Mouse (Mus musculus) neural tube, embryonic 10.5 days (tissue): ENCODE data around the gene Glis3.

Experiments used
- DNase-seq: peaks from one replicate; pipeline ENCODE4 v3.0.0-alpha.2; 2017; ENCODE audit warnings: low spot score; ENCODE audit errors: extremely low spot score

The Glis3 gene

GRCm38 (mm10) chr19:28679776-28680391 is at the start of gene Glis3:
TSS of gene Glis3 (minus strand) at chr19:28680077.
- DNase-seq, result peak; percentile 79

GRCm38 (mm10) chr19:28726161-28726880 is 46.4 kb upstream of the Glis3 start:
- peak; percentile 42 for DNase-seq

- no peak for DNase-seq
Measured at GRCm38 (mm10) chr19:28724641-28725040, 44.8 kb upstream of the Glis3 start.

- no peak for DNase-seq
Measured at GRCm38 (mm10) chr19:28722626-28723025, 42.7 kb upstream of the Glis3 start.

GRCm38 (mm10) chr19:28721834-28722233 is 42.0 kb upstream of the Glis3 start:
- no peak for DNase-seq

GRCm38 (mm10) chr19:28720016-28720415 is 40.1 kb upstream of the Glis3 start:
- no peak for DNase-seq

- DNase-seq, result no peak
Measured at GRCm38 (mm10) chr19:28714674-28715073, 34.8 kb upstream of the Glis3 start.

GRCm38 (mm10) chr19:28697718-28698117 is 17.8 kb upstream of the Glis3 start:
- no peak for DNase-seq

GRCm38 (mm10) chr19:28686398-28686797 is 6.5 kb upstream of the Glis3 start:
- no peak for DNase-seq

GRCm38 (mm10) chr19:28685484-28685883 is 5.6 kb upstream of the Glis3 start:
- no peak for DNase-seq

- no peak for DNase-seq
Measured at GRCm38 (mm10) chr19:28684347-28684746, 4.5 kb upstream of the Glis3 start.

GRCm38 (mm10) chr19:28683346-28683745 is 3.5 kb upstream of the Glis3 start:
- DNase-seq, result no peak

GRCm38 (mm10) chr19:28679291-28679775 is 544 bp downstream of the Glis3 start:
- DNase-seq, result peak; percentile 65

- DNase-seq, result peak; percentile 40
Measured at GRCm38 (mm10) chr19:28678646-28679270, 1.1 kb downstream of the Glis3 start.

GRCm38 (mm10) chr19:28677728-28678438 is 2.0 kb downstream of the Glis3 start:
- DNase-seq, result peak; percentile 29

GRCm38 (mm10) chr19:28677045-28677727 is 2.7 kb downstream of the Glis3 start:
- DNase-seq, result no peak

- DNase-seq, result no peak
Measured at GRCm38 (mm10) chr19:28663781-28664180, 16.1 kb downstream of the Glis3 start.

- DNase-seq, result no peak
Measured at GRCm38 (mm10) chr19:28663148-28663547, 16.7 kb downstream of the Glis3 start.

- no peak for DNase-seq
Measured at GRCm38 (mm10) chr19:28662474-28662873, 17.4 kb downstream of the Glis3 start.

- no peak for DNase-seq
Measured at GRCm38 (mm10) chr19:28660912-28661311, 19.0 kb downstream of the Glis3 start.

GRCm38 (mm10) chr19:28657686-28658195 is 22.1 kb downstream of the Glis3 start:
- no peak for DNase-seq
